Mouse (Mus musculus) C2C12 (cell line): Measurements from ENCODE around the gene Rsu1. TPM values are rescaled to one million over a fixed set of nuclear protein-coding genes. Genes with fewer than 3 reads are reported as not detected.
"Not testable (repeated sequence)": the region's sequence is repeated elsewhere in the genome, so short reads cannot be mapped to it uniquely, and the experiment has no call there.

Source experiments
- H3K27me3 ChIP-seq: one replicate; pipeline ENCODE4 v1.6.1; 2011; ENCODE audit not compliant: control insufficient read depth, insufficient read depth, insufficient read length
- H3K36me3 ChIP-seq: one replicate; pipeline ENCODE4 v1.6.1; 2011; ENCODE audit not compliant: control insufficient read depth, insufficient read depth
- H3K4me3 ChIP-seq: one replicate; pipeline ENCODE4 v1.5.1; 2011; ENCODE audit warnings: mild to moderate bottlenecking, control low read depth; ENCODE audit not compliant: poor library complexity, insufficient read depth, severe bottlenecking
- H3K79me2 ChIP-seq: one replicate; pipeline ENCODE4 v1.6.1; 2011; ENCODE audit not compliant: control insufficient read depth, insufficient read depth
- H3K79me3 ChIP-seq: one replicate; pipeline ENCODE4 v1.6.1; 2011; ENCODE audit warnings: low read depth, control low read depth
- H3ac ChIP-seq: one replicate; pipeline ENCODE3; 2011; ENCODE audit warnings: low read depth; ENCODE audit not compliant: control insufficient read depth, insufficient read length
- CEBPB ChIP-seq: IDR thresholded peaks from one replicate; pipeline ENCODE4 v1.6.1; 2011; ENCODE audit warnings: low read depth, mild to moderate bottlenecking, control low read depth, moderate library complexity
- CTCF ChIP-seq: IDR thresholded peaks from one replicate; pipeline ENCODE4 v1.5.1; 2011; ENCODE audit not compliant: control insufficient read depth, insufficient read depth, insufficient read length
- FOSL1 ChIP-seq: IDR thresholded peaks from one replicate; pipeline ENCODE4 v1.8.0; 2011; ENCODE audit warnings: mild to moderate bottlenecking, low read length; ENCODE audit not compliant: poor library complexity, insufficient read depth, severe bottlenecking
- MAX ChIP-seq: IDR thresholded peaks from one replicate; pipeline ENCODE4 v1.6.1; 2011; ENCODE audit warnings: mild to moderate bottlenecking, control low read depth
- MYOD1 ChIP-seq: IDR thresholded peaks from one replicate; pipeline ENCODE4 v1.6.1; 2011; ENCODE audit warnings: low read depth; ENCODE audit not compliant: control insufficient read depth, insufficient read length
- MYOG ChIP-seq: IDR thresholded peaks from one replicate; pipeline ENCODE4 v1.6.1; 2011; ENCODE audit not compliant: control insufficient read depth, insufficient read length; ENCODE audit errors: extremely low read depth
- USF1 ChIP-seq: IDR thresholded peaks from one replicate; pipeline ENCODE4 v1.6.1; 2011; ENCODE audit warnings: low read depth, mild to moderate bottlenecking, control low read depth, moderate library complexity
- polyA plus RNA-seq: library from polyadenylated mRNA; unstranded; fragments of >200 nt; fragmentation: generic; extraction: Trizol; gene quantifications from one replicate; pipeline ENCODE4 v1.2.1, GENCODE M21; 2012; ENCODE audit warnings: missing spikeins

Gene Rsu1
- polyA plus RNA-seq, 1 experiment: 104 TPM

DNA sequence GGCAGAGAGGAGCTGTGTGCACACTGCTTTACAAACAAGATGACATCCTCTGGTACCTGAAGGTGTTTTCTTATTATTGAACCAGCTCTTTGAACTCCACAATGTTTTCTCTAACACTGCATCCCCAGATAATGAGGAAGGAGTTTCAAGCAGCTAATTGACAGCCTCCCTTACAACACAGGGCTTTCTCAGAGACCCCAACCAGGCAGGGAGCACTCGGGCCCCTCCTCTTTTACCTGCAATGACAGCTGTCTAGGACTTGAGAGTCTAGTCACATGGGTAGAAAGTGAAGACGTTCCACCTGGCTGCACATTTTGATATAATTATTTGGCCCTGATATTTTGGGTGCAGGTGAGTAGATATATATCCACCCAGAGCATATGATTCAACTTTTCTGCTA is 72.2 kb downstream of the Rsu1 start:
- TF ChIP-seq MYOD1 (no peak), CTCF (no peak), MYOG (no peak), MAX (no peak), USF1 (no peak), CEBPB (no peak), FOSL1 (no peak)
- H3K79me3 ChIP-seq: no peaks in the 10 kb centered on the region
- no peak overlapping the region for H3K4me3 ChIP-seq
- H3ac ChIP-seq: no peak overlapping the region
- H3K27me3 ChIP-seq: no peaks in the 10 kb centered on the region
- H3K36me3 ChIP-seq: peaks cover 4% of the 10 kb centered on the region
- no peaks in the 10 kb centered on the region for H3K79me2 ChIP-seq

GRCm38 (mm10) chr2:13195540-13195939 is 75.7 kb downstream of the Rsu1 start:
- Histone ChIP-seq H3K27me3 (no peaks in the 10 kb centered on the region), H3K79me2 (no peaks in the 10 kb centered on the region), H3ac (no peak overlapping the region), H3K36me3 (peaks cover 2% of the 10 kb centered on the region), H3K4me3 (no peak overlapping the region), H3K79me3 (no peaks in the 10 kb centered on the region)
- TF ChIP-seq MAX (no peak), MYOG (no peak), USF1 (no peak), CEBPB (no peak), MYOD1 (no peak), FOSL1 (no peak), CTCF (no peak)

GRCm38 (mm10) chr2:13192157-13192556 is 79.1 kb downstream of the Rsu1 start:
- TF ChIP-seq MYOD1 (no peak), MAX (no peak)
- H3ac ChIP-seq: no peak overlapping the region

DNA sequence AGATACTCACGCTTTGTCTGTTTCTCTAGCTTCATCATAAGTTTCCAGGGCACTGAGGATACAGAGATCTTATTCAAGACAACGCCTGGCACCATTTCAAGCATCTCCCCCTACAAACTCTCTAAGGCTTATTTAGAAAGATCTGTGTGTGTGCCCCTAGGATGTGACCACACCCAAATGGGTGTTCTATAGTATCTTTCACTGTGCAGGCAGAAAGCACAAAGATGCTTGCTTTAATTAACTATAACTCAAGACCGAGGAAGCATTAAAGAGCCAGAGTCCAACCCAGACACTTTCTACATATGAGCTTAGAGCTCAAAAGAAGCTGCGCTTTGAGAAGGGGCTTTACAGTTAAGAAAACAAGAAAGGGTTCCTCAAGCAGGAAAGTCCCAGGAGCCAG is 80.4 kb downstream of the Rsu1 start:
- Histone ChIP-seq H3K79me2 (no peaks in the 10 kb centered on the region), H3K27me3 (no peaks in the 10 kb centered on the region), H3K79me3 (no peaks in the 10 kb centered on the region), H3ac (no peak overlapping the region), H3K36me3 (no peaks in the 10 kb centered on the region), H3K4me3 (no peak overlapping the region)
- TF ChIP-seq FOSL1 (no peak), MAX (no peak), MYOG (no peak), MYOD1 (no peak), CEBPB (no peak), CTCF (no peak), USF1 (no peak)

More at GRCm38 (mm10) chr2:13192157-13192556, 79.1 kb downstream of the Rsu1 start:
- Histone ChIP-seq H3K79me3 (no peaks in the 10 kb centered on the region), H3K4me3 (no peak overlapping the region), H3K36me3 (no peaks in the 10 kb centered on the region), H3K79me2 (no peaks in the 10 kb centered on the region), H3K27me3 (no peaks in the 10 kb centered on the region)

DNA sequence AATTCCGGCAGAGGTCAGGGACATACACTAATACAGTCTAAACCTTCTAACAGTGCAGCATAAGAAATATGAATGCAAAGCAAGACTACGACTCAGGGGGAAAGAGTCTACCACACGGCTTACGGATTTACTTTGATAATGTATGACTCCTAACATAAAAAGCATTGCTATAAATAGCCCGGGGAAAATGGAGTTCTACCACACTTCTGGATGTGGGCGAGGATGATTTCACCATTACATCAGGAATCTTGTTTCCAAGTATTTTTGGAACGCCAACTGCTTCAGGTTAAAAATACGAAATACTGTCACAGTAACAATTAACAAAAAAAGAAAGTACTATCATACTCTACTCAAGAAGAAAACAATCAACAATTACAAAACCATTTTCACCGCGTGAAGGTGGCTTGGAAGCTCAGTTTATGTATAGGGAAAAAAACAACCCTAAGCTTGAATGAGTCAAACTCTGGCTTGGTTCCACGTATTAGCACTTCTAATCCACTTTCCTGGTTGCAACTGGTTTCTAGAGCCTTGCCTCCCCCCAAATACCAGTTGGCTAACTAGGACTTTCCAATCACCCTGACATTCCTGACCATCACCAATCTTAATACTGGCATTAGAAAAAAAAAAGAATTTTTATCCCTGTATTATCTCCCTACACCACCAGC is 82.3 kb downstream of the Rsu1 start:
- no peak for TF ChIP-seq CTCF
- no peak for TF ChIP-seq USF1
- TF ChIP-seq MYOG: no peak
- no peak for TF ChIP-seq CEBPB
- no peak for TF ChIP-seq MYOD1
- no peak for TF ChIP-seq MAX
- no peak for TF ChIP-seq FOSL1

GRCm38 (mm10) chr2:13183124-13183523 is 88.1 kb downstream of the Rsu1 start:
- Histone ChIP-seq H3K36me3 (peaks cover 6% of the 10 kb centered on the region), H3K4me3 (no peak overlapping the region), H3K79me2 (no peaks in the 10 kb centered on the region), H3ac (no peak overlapping the region), H3K27me3 (no peaks in the 10 kb centered on the region), H3K79me3 (no peaks in the 10 kb centered on the region)
- TF ChIP-seq MYOG: no peak
- TF ChIP-seq MAX: no peak
- no peak for TF ChIP-seq CEBPB
- no peak for TF ChIP-seq CTCF
- no peak for TF ChIP-seq FOSL1
- TF ChIP-seq USF1: no peak
- no peak for TF ChIP-seq MYOD1

More for the DNA sequence above, 82.3 kb downstream of the Rsu1 start:
- Histone ChIP-seq H3K79me3 (no peaks in the 10 kb centered on the region), H3K27me3 (no peaks in the 10 kb centered on the region), H3K4me3 (no peak overlapping the region), H3K79me2 (no peaks in the 10 kb centered on the region), H3ac (no peak overlapping the region), H3K36me3 (no peaks in the 10 kb centered on the region)

DNA sequence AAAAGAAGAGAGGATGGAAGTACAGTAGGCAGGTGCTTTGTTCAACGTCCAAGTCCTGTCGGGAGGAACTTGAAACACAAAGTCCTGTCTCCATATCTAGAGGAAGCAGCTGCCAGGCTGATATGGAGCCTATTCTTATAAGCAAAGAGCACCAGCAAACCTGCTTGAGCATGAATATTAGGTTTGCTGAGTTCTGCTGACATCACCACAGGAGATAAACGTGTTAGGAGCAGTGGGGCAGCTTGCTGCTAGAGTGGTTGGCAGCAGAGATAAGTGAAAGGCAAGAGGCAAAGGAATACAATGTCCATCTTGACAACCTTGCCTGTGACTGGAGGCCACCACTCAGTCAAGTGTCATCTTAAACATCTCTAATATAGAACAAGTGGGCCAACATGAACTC is 89.3 kb downstream of the Rsu1 start:
- H3K4me3 ChIP-seq, H3K79me3 ChIP-seq, H3K79me2 ChIP-seq, H3K27me3 ChIP-seq, H3ac ChIP-seq, H3K36me3 ChIP-seq: not testable (repeated sequence)
